Mouse (Mus musculus): ENCODE results near the gene Gm21976. TPM values are rescaled to one million over a fixed set of nuclear protein-coding genes. Genes with fewer than 3 reads are reported as not detected.

Gene Gm21976
- polyA plus RNA-seq, 1 experiment: not detected

DNA sequence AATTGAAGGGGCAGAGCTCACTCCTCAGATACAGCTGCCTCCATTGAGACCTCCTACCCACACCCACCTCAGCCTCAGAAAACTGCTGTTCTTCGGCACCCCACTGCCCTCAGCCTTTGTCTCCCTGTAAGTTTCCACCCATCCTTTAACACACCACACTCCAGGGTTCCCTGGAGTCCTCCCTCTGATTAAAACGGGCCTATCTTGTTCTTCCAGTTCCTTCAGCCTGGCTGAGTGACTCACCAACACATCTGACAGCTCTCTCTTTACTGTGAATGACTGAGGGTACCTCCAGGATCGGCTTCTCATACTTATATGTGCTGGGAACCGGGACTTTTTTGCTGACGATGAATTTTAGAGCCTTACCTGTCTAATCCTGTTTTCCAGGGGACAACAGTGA lies 16.4 kb downstream of the Gm21976 start:
- 76% methylated on average over 5 of the region's 5 CpGs for WGBS
- no peaks in the 10 kb centered on the region for H3K36me3 ChIP-seq (ENCODE audit: control insufficient read depth, insufficient read depth, low read length)
- H3K4me1 ChIP-seq (ENCODE audit: control insufficient read depth, insufficient read depth, insufficient read length): no peaks in the 10 kb centered on the region
- no peaks in the 10 kb centered on the region for H3K27me3 ChIP-seq (ENCODE audit: control insufficient read depth, insufficient read depth, low read length)
- TF ChIP-seq CTCF (IDR thresholded peaks at IDR 0.05; ENCODE audit: extremely low read depth, insufficient read depth, insufficient read length, insufficient replicate concordance): no peak
- TF ChIP-seq POLR2A (IDR thresholded peaks at IDR 0.05; ENCODE audit: low read depth, low read length): no peak
- no peak for DNase-seq (ENCODE audit: low read depth in 1 of 2, low spot score in 2 of 2)
- H3K4me3 ChIP-seq (ENCODE audit: extremely low read depth, insufficient read depth, insufficient read length): no peak overlapping the region
- no peak overlapping the region for H3K27ac ChIP-seq (ENCODE audit: insufficient read depth, low read length)

DNA sequence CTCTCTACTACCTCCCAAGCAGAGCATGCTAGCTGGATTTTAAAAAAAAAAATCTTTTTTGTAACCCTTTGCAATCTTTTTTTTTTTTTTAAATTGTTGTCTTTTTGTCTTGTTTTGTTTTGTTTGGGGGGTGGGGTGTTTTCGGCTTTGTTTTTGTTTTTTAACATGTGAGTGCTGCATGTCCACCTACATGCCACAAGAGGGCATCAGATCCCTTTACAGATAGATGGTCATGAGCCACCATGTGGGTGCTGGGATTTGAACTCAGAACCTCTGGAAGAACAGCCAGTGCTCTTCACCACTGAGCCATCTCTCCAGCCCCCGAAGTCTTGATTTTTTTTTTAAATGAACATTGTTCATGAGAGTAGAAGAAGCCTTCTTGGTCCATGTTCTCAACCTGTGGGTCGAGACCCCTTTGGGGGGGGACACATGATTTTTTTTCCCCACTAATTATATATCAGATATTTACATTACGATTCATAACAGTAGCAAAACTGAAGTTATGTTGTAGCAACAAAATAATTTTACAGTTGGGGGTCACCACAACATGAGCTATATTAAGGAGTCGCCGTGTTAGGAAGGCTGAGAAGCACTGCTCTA lies 18.3 kb downstream of the Gm21976 start:
- WGBS: 93% methylated on average over 6 of the region's 6 CpGs
- no peaks in the 10 kb centered on the region for H3K36me3 ChIP-seq (ENCODE audit: control insufficient read depth, insufficient read depth, low read length)
- H3K27ac ChIP-seq (ENCODE audit: insufficient read depth, low read length): no peak overlapping the region
- no peak for DNase-seq (ENCODE audit: low read depth in 1 of 2, low spot score in 2 of 2)
- TF ChIP-seq CTCF (IDR thresholded peaks at IDR 0.05; ENCODE audit: extremely low read depth, insufficient read depth, insufficient read length, insufficient replicate concordance) (no peak), POLR2A (IDR thresholded peaks at IDR 0.05; ENCODE audit: low read depth, low read length) (no peak)
- H3K4me3 ChIP-seq (ENCODE audit: extremely low read depth, insufficient read depth, insufficient read length): no peak overlapping the region
- H3K27me3 ChIP-seq (ENCODE audit: control insufficient read depth, insufficient read depth, low read length): no peaks in the 10 kb centered on the region
- no peaks in the 10 kb centered on the region for H3K4me1 ChIP-seq (ENCODE audit: control insufficient read depth, insufficient read depth, insufficient read length)

DNA sequence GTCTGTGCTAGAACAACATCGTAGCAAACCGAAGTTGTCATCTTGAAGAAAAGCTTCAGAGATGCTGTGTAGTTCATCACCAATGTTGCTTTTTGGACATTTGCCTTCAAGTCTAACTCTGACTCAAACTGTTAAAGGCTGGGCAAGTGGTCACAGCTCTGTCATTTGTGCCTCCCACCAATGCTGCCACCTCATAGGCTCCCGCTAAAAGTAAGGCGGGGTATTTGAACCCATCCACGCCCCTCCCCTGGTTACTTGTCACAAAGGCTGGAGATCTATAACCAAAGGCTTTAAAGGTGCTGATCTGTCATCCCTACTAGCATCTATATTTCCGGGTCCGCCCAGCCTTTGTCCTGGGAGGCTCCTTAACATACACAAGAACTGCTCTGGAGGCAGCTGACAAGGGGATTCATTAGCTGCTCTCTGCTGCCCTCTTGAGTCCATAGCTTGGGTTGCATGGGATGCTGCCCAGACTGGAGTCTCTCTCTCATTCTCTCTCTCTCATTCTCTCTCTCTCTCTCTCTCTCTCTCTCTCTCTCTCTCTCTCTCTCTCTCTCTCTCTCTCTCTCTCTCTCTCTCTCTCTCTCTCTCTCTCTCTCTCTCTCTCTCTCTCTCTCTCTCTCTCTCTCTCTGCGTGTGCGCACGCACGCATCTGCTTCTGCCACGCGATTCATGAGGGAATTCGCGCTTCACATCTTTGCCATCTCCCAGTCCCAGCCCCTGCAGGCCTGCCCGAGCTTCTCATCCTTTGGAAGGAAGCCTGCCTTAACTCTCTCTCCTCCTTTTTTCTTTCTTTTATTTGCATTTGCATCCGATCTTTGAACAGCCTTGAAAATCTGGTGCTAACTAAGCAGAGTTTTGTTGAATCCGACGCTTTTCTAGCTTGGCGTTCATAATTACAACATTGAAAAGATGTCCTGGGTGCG lies 19.4 kb downstream of the Gm21976 start:
- H3K36me3 ChIP-seq (ENCODE audit: control insufficient read depth, insufficient read depth, low read length): no peaks in the 10 kb centered on the region
- TF ChIP-seq CTCF (IDR thresholded peaks at IDR 0.05; ENCODE audit: extremely low read depth, insufficient read depth, insufficient read length, insufficient replicate concordance) (peak; percentile 61; the same call in 1 of the 2 replicates), POLR2A (IDR thresholded peaks at IDR 0.05; ENCODE audit: low read depth, low read length) (no peak)
- peak; percentile 15 to 55 for DNase-seq (ENCODE audit: low read depth in 1 of 2, low spot score in 2 of 2)
- 60% methylated on average over 21 of the region's 21 CpGs for WGBS
- H3K27ac ChIP-seq (ENCODE audit: insufficient read depth, low read length): no peak overlapping the region
- no peaks in the 10 kb centered on the region for H3K4me1 ChIP-seq (ENCODE audit: control insufficient read depth, insufficient read depth, insufficient read length)
- H3K4me3 ChIP-seq (ENCODE audit: extremely low read depth, insufficient read depth, insufficient read length): no peak overlapping the region
- no peaks in the 10 kb centered on the region for H3K27me3 ChIP-seq (ENCODE audit: control insufficient read depth, insufficient read depth, low read length)

DNA sequence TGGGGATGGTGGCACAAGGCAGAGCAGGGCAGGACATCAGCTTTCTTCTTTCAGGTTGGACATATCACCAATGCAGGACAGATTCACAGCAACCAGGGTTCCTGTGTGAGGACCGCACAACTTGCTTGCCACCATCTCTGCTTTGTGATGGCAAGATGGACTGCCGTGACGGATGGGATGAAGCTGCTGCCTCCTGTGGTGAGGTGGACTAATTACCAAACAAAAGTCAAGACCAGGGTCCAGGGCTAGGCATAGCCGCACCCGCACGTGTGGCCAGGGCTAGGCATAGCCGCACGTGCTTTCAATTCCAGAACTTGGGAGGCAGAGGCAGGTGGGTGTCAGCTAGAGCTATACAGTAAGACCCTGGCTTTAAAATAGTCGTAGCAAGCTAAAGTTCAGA lies 25.6 kb downstream of the Gm21976 start:
- 94% methylated on average over 9 of the region's 9 CpGs for WGBS
- TF ChIP-seq CTCF (IDR thresholded peaks at IDR 0.05; ENCODE audit: extremely low read depth, insufficient read depth, insufficient read length, insufficient replicate concordance) (no peak), POLR2A (IDR thresholded peaks at IDR 0.05; ENCODE audit: low read depth, low read length) (no peak)
- H3K27ac ChIP-seq (ENCODE audit: insufficient read depth, low read length): no peak overlapping the region

DNA sequence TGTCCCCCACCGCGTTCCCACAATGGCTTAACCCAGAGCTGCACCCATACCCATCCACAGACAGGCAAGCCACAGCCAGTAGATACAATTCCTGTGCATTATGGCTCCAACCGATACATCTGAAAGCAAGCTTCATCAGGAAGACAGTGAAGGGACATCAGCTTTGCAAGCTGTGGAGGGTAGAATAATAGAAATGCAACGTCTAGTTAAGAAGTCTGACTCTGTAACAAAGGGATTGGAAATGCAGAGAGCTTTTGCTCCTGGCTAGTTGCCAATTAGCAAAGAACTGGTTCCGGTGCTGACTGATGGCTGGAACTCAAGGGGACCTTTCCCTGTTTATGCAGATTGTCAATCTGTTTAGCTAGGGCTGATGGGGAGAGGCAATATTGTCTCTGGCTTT lies 26.7 kb downstream of the Gm21976 start:
- no peaks in the 10 kb centered on the region for H3K27me3 ChIP-seq (ENCODE audit: control insufficient read depth, insufficient read depth, low read length)
- DNase-seq (ENCODE audit: low read depth in 1 of 2, low spot score in 2 of 2): no peak
- TF ChIP-seq CTCF (IDR thresholded peaks at IDR 0.05; ENCODE audit: extremely low read depth, insufficient read depth, insufficient read length, insufficient replicate concordance) (no peak), POLR2A (IDR thresholded peaks at IDR 0.05; ENCODE audit: low read depth, low read length) (no peak)
- no peak overlapping the region for H3K27ac ChIP-seq (ENCODE audit: insufficient read depth, low read length)
- H3K36me3 ChIP-seq (ENCODE audit: control insufficient read depth, insufficient read depth, low read length): peaks cover 19% of the 10 kb centered on the region; the same call in 1 of the 2 replicates
- 75% methylated on average over 5 of the region's 5 CpGs for WGBS
- H3K4me3 ChIP-seq (ENCODE audit: extremely low read depth, insufficient read depth, insufficient read length): no peak overlapping the region
- no peaks in the 10 kb centered on the region for H3K4me1 ChIP-seq (ENCODE audit: control insufficient read depth, insufficient read depth, insufficient read length)

More for the DNA sequence above, 25.6 kb downstream of the Gm21976 start:
- H3K36me3 ChIP-seq (ENCODE audit: control insufficient read depth, insufficient read depth, low read length): peaks cover 9% of the 10 kb centered on the region; the same call in 1 of the 2 replicates
- no peak for DNase-seq (ENCODE audit: low read depth in 1 of 2, low spot score in 2 of 2)
- no peaks in the 10 kb centered on the region for H3K4me1 ChIP-seq (ENCODE audit: control insufficient read depth, insufficient read depth, insufficient read length)
- H3K4me3 ChIP-seq (ENCODE audit: extremely low read depth, insufficient read depth, insufficient read length): no peak overlapping the region
- no peaks in the 10 kb centered on the region for H3K27me3 ChIP-seq (ENCODE audit: control insufficient read depth, insufficient read depth, low read length)

DNA sequence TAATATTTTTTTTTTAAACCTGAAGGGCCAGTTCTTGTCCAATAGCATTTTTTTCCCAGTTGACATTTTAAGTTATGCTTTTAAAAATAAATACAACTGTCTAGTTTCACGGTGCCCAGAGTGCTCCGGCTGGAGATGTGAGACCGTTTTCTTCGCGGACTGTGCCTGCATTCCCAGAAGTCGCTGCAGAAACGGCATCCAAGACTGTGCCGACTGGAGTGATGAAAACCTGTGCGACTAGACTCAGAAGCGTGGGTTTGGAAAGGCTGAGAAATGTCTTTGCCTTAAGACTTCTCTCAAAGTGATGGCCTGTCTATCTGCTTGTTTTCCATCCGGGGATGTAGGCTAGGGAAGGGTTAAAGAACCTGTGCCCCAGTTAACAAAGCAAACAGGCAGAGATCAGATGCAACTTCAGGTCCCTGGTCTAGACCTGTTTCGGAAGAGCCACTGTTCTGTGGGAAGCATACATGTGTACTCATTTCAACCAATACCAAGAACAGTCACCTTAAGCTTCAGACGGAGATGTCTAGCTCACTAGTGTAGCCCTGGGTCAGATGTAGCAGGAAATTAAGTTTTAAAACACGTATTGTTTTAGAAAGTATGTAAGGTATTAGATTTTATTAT lies 27.3 kb downstream of the Gm21976 start:
- 85% methylated on average over 14 of the region's 14 CpGs for WGBS
- H3K27ac ChIP-seq (ENCODE audit: insufficient read depth, low read length): no peak overlapping the region
- no peak for DNase-seq (ENCODE audit: low read depth in 1 of 2, low spot score in 2 of 2)
- H3K27me3 ChIP-seq (ENCODE audit: control insufficient read depth, insufficient read depth, low read length): no peaks in the 10 kb centered on the region
- no peak overlapping the region for H3K4me3 ChIP-seq (ENCODE audit: extremely low read depth, insufficient read depth, insufficient read length)
- no peaks in the 10 kb centered on the region for H3K4me1 ChIP-seq (ENCODE audit: control insufficient read depth, insufficient read depth, insufficient read length)
- H3K36me3 ChIP-seq (ENCODE audit: control insufficient read depth, insufficient read depth, low read length): peaks cover 22% of the 10 kb centered on the region; the same call in 1 of the 2 replicates
- TF ChIP-seq CTCF (IDR thresholded peaks at IDR 0.05; ENCODE audit: extremely low read depth, insufficient read depth, insufficient read length, insufficient replicate concordance) (no peak), POLR2A (IDR thresholded peaks at IDR 0.05; ENCODE audit: low read depth, low read length) (no peak)
